Mouse (Mus musculus): ENCODE data around the gene Gm21028. TPM values are rescaled to one million over a fixed set of nuclear protein-coding genes. Genes with fewer than 3 reads are reported as not detected.
"Not testable (repeated sequence)": the region's sequence is repeated elsewhere in the genome, so short reads cannot be mapped to it uniquely, and the experiment has no call there.

Gm21028 gene
- total RNA-seq (2021) = not detected

GRCm38 (mm10) chr7:42578488-42578887, at the start of gene Gm21028:
Gm21028 (minus strand) TSS chr7:42578588.
- intact Hi-C loops (cut with DNase I) = no loop called here
- DNase-seq (ENCODE audit: low spot score) = no peak

GRCm38 (mm10) chr7:42595666-42596065, 17.3 kb upstream of the Gm21028 start:
- DNase-seq (ENCODE audit: low spot score); intact Hi-C loops (cut with DNase I): not testable (repeated sequence)

GRCm38 (mm10) chr7:42592413-42592812, 14.0 kb upstream of the Gm21028 start, which contains the start of gene Zfp977:
Zfp977 (minus strand) TSS chr7:42592547.
- DNase-seq (ENCODE audit: low spot score); intact Hi-C loops (cut with DNase I): not testable (repeated sequence)

- intact Hi-C loops (cut with DNase I); DNase-seq (ENCODE audit: low spot score): not testable (repeated sequence)
These were observed 12.9 kb upstream of the Gm21028 start for GRCm38 (mm10) chr7:42591311-42591710.

- intact Hi-C loops (cut with DNase I) = no loop called here
- no peak for DNase-seq (ENCODE audit: low spot score)
These were observed 26.6 kb downstream of the Gm21028 start for GRCm38 (mm10) chr7:42551766-42552165.

Small RNAs within 50 kb of the gene (microRNA-seq; reads per million reads assigned to microRNA genes)
- not detected for gene Gm24938

Other genes with a start within 250 kb of the Gm21028 start
- gene 4933421I07Rik, start 130.5 kb downstream of the Gm21028 start, total RNA-seq (2021) = not detected
- gene Zfp141, start 72.8 kb downstream of the Gm21028 start, total RNA-seq (2021) = 1 to 10 TPM; 4.3 to 5.0 TPM
- gene Zfp977, start 14.0 kb upstream of the Gm21028 start, total RNA-seq (2021) = under 1 TPM; 0.47 to 0.48 TPM
- 1 to 10 TPM; 2.4 to 2.5 TPM for gene Zfp976, start 64.0 kb upstream of the Gm21028 start, total RNA-seq (2021)
- 1 to 10 TPM; 4.0 to 5.4 TPM for gene Zfp975, start 114.2 kb upstream of the Gm21028 start, total RNA-seq (2021)
- not detected for gene Gm17067, start 148.4 kb upstream of the Gm21028 start, total RNA-seq (2021)
- gene Vmn2r62, start 214.9 kb upstream of the Gm21028 start, total RNA-seq (2021) = not detected